Mouse (Mus musculus): ENCODE data around the gene Cd300lb.

The Cd300lb gene

GRCm38 (mm10) chr11:114874226-114875145, 59.7 kb downstream of the Cd300lb start:
- DNase-seq (ENCODE audit: low read depth, low spot score) = no peak
- Histone ChIP-seq H3K36me3 (ENCODE audit: control insufficient read depth, insufficient read depth, low read length, poor library complexity, severe bottlenecking) (no peaks in the 10 kb centered on the region), H3K27me3 (ENCODE audit: control insufficient read depth, insufficient read depth, low read length, poor library complexity, severe bottlenecking) (no peaks in the 10 kb centered on the region)

- DNase-seq (ENCODE audit: low read depth, low spot score) = no peak
- Histone ChIP-seq H3K36me3 (ENCODE audit: control insufficient read depth, insufficient read depth, low read length, poor library complexity, severe bottlenecking) (no peaks in the 10 kb centered on the region), H3K27me3 (ENCODE audit: control insufficient read depth, insufficient read depth, low read length, poor library complexity, severe bottlenecking) (no peaks in the 10 kb centered on the region)
Measured at GRCm38 (mm10) chr11:114873022-114873817, 61.0 kb downstream of the Cd300lb start.
